Mouse (Mus musculus): Measurements from ENCODE around the gene Ilkap.

DNA sequence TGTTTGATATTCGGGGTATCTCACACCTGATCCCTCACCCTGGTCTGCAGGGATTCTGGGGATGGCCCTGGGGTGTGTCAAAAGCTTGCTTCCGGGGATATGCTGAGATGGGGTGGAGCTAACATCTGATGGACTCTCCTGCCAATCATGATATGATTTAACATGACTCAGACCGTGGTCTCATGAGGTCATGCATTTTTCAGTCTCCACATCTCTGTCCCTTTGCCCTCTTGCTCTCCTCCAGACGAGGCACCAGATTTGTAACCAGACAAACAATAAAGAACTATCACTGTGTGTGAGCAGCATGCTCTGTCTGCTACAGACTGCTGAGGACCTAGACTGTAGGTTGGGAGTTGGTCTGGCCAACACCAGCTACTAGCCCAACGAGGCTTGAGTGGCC lies 36.5 kb downstream of the Ilkap start:
- TF ChIP-seq CTCF (IDR thresholded peaks at IDR 0.05; ENCODE audit: extremely low read depth, insufficient read depth, low read length) = no peak
- no peak for TF ChIP-seq POLR2A (IDR thresholded peaks at IDR 0.05; ENCODE audit: extremely low read depth, insufficient read depth, low read length)
